Mouse (Mus musculus): ENCODE measurements around the gene Bcl2l15.
A peak's percentile ranks its signal among the peaks of the same experiment; 100 is the strongest.
"Not testable (repeated sequence)": the region's sequence is repeated elsewhere in the genome, so short reads cannot be mapped to it uniquely, and the experiment has no call there.

Gene Bcl2l15

GRCm38 (mm10) chr3:103831146-103831545, 1.3 kb upstream of the Bcl2l15 start:
- DNase-seq (ENCODE audit: low spot score): no peak

GRCm38 (mm10) chr3:103834001-103834400, 1.6 kb downstream of the Bcl2l15 start:
- DNase-seq (ENCODE audit: low spot score): no peak

- no peak for DNase-seq (ENCODE audit: low spot score)
Observed at GRCm38 (mm10) chr3:103835272-103835950, 3.0 kb downstream of the Bcl2l15 start.

GRCm38 (mm10) chr3:103835951-103836310, 3.5 kb downstream of the Bcl2l15 start:
- DNase-seq (ENCODE audit: low spot score): no peak

- DNase-seq (ENCODE audit: low spot score): no peak
Observed at GRCm38 (mm10) chr3:103836453-103836852, 4.1 kb downstream of the Bcl2l15 start.

GRCm38 (mm10) chr3:103839711-103840110, 7.3 kb downstream of the Bcl2l15 start:
- no peak for DNase-seq (ENCODE audit: low spot score)

- DNase-seq (ENCODE audit: low spot score): not testable (repeated sequence)
Observed at GRCm38 (mm10) chr3:103840195-103840594, 7.8 kb downstream of the Bcl2l15 start.

GRCm38 (mm10) chr3:103840946-103841345, 8.5 kb downstream of the Bcl2l15 start:
- not testable (repeated sequence) for DNase-seq (ENCODE audit: low spot score)

- DNase-seq (ENCODE audit: low spot score): no peak
Observed at GRCm38 (mm10) chr3:103850644-103851363, 18.4 kb downstream of the Bcl2l15 start.

GRCm38 (mm10) chr3:103851481-103851880, 19.1 kb downstream of the Bcl2l15 start:
- DNase-seq (ENCODE audit: low spot score): no peak

GRCm38 (mm10) chr3:103851882-103852281, 19.5 kb downstream of the Bcl2l15 start:
- DNase-seq (ENCODE audit: low spot score): no peak

- peak; percentile 32 for DNase-seq (ENCODE audit: low spot score)
Observed at GRCm38 (mm10) chr3:103852565-103853299, 20.3 kb downstream of the Bcl2l15 start.

GRCm38 (mm10) chr3:103853804-103854203, 21.4 kb downstream of the Bcl2l15 start:
- DNase-seq (ENCODE audit: low spot score): no peak

- DNase-seq (ENCODE audit: low spot score): no peak
Observed at GRCm38 (mm10) chr3:103857036-103857805, 24.8 kb downstream of the Bcl2l15 start.

GRCm38 (mm10) chr3:103857977-103858563, 25.7 kb downstream of the Bcl2l15 start:
- DNase-seq (ENCODE audit: low spot score): no peak

GRCm38 (mm10) chr3:103858881-103859801, 26.7 kb downstream of the Bcl2l15 start, which contains the start of gene Ptpn22:
Gene Ptpn22 (plus strand): TSS chr3:103859795.
- DNase-seq (ENCODE audit: low spot score): no peak

GRCm38 (mm10) chr3:103859851-103860391, 27.5 kb downstream of the Bcl2l15 start:
- no peak for DNase-seq (ENCODE audit: low spot score)

GRCm38 (mm10) chr3:103862721-103863220, 30.4 kb downstream of the Bcl2l15 start:
- DNase-seq (ENCODE audit: low spot score): no peak

- DNase-seq (ENCODE audit: low spot score): no peak
Observed at GRCm38 (mm10) chr3:103864200-103864599, 31.8 kb downstream of the Bcl2l15 start.

- no peak for DNase-seq (ENCODE audit: low spot score)
Observed at GRCm38 (mm10) chr3:103867424-103867971, 35.1 kb downstream of the Bcl2l15 start.

Measured in ovary, postnatal 14 days (tissue).